Mouse (Mus musculus) heart, embryonic 11.5 days (tissue): ENCODE data around the gene Unc13b. TPM values are rescaled to one million over a fixed set of nuclear protein-coding genes. Genes with fewer than 3 reads are reported as not detected.

Source experiments
- ATAC-seq: fragments of 200-750 bp; cut with Nextera tagmentation; replicated peaks from 2 replicates; pipeline ENCODE4 v1.8.0; 2017; ENCODE audit warnings: moderate library complexity; ENCODE audit not compliant: insufficient number of reproducible peaks, low FRiP score, low TSS enrichment
- H3K27ac ChIP-seq: fragments of 300-500 bp; sonication (generic); 2 replicates; pipeline ENCODE4 v1.5.1; 2014; ENCODE audit warnings: mild to moderate bottlenecking, low read depth, low read length
- H3K27me3 ChIP-seq: fragments of 300-500 bp; sonication (generic); 2 replicates; pipeline ENCODE4 v1.6.1; 2014; ENCODE audit warnings: mild to moderate bottlenecking, low read length, mixed read lengths; ENCODE audit not compliant: control insufficient read depth, insufficient read depth
- H3K36me3 ChIP-seq: fragments of 300-500 bp; sonication (generic); 2 replicates; pipeline ENCODE4 v1.6.1; 2014; ENCODE audit warnings: mild to moderate bottlenecking, low read length, moderate library complexity, mixed read lengths; ENCODE audit not compliant: control insufficient read depth, insufficient read depth
- H3K4me1 ChIP-seq: fragments of 300-500 bp; sonication (generic); 2 replicates; pipeline ENCODE4 v1.6.1; 2014; ENCODE audit warnings: low read length; ENCODE audit not compliant: control insufficient read depth, insufficient read depth
- H3K4me2 ChIP-seq: fragments of 300-500 bp; sonication (generic); 2 replicates; pipeline ENCODE4 v1.6.1; 2014; ENCODE audit warnings: mild to moderate bottlenecking, moderate library complexity
- H3K4me3 ChIP-seq: fragments of 300-500 bp; sonication (generic); 2 replicates; pipeline ENCODE4 v1.5.1; 2014; ENCODE audit warnings: low read depth, low read length
- H3K9ac ChIP-seq: fragments of 300-500 bp; sonication (generic); 2 replicates; pipeline ENCODE4 v1.6.1; 2014; ENCODE audit warnings: mild to moderate bottlenecking, low read depth, low read length, moderate library complexity
- H3K9me3 ChIP-seq: fragments of 300-500 bp; sonication (generic); replicated peaks from 2 replicates; pipeline ENCODE4 v1.6.1; 2016; ENCODE audit warnings: low read length; ENCODE audit not compliant: control insufficient read depth
- WGBS: fragments of 180-500 bp; shearing (Covaris S2); extraction: QIAGEN DNeasy Blood & Tissue Kit; methylation state at CpG from one replicate; pipeline ENCODE4 v1.1.7; 2014; ENCODE audit not compliant: insufficient replicate concordance; 5-methylcytosine and 5-hydroxymethylcytosine counted together
- polyA plus RNA-seq: library from polyadenylated mRNA; unstranded; fragments of >200 nt; fragmentation: Nextera tagmentation; extraction: Ambion mirVana; gene quantifications from 2 replicates; pipeline ENCODE4 v1.2.1, GENCODE M21; 2014

The Unc13b gene
- polyA plus RNA-seq, 1 experiment from 2014 or later, result 9.3 TPM

DNA sequence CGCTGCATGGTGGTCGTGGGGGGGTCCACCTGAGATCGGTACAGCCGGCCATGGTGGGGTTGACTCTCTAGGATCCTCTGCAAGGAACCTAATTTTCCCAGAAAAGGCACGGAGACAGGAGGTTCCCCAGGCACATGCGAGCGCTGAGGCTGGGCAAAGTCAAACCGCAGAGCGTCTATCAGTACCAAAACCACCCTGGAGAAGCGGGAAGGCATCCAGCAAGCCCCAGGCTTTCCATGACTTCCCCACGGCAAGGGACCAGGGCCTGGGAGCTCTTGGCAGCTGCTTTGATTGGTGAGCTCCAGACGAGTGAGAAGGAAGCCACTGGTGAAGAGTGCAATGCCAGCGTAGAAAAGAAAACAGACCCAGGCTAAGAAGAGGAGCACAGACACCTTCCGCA, 34.1 kb upstream of the Unc13b start:
- H3K36me3 ChIP-seq, result peaks cover 35% of the 10 kb centered on the region
- no peaks in the 10 kb centered on the region for H3K9me3 ChIP-seq
- peak overlapping the region; percentile 80; the same call in 1 of the 2 replicates for H3K27ac ChIP-seq
- peak overlapping the region; percentile 55 for H3K4me3 ChIP-seq
- H3K27me3 ChIP-seq, result no peaks in the 10 kb centered on the region
- H3K4me2 ChIP-seq, result peak overlapping the region; percentile 86
- 76% methylated on average over 14 of the region's 14 CpGs for WGBS
- no peak for ATAC-seq
- H3K4me1 ChIP-seq, result peaks cover 5% of the 10 kb centered on the region
- H3K9ac ChIP-seq, result peak overlapping the region; percentile 70

GRCm38 (mm10) chr4:43025084-43025960, 33.4 kb upstream of the Unc13b start, which contains the start of gene Pigo:
Pigo (minus strand) TSS chr4:43025819.
- WGBS, result 7% methylated on average over 42 of the region's 42 CpGs
- Histone ChIP-seq H3K27me3 (no peaks in the 10 kb centered on the region), H3K9ac (peak within 1 kb of the TSS; percentile 70), H3K27ac (peak within 1 kb of the TSS; percentile 80), H3K4me2 (peak within 1 kb of the TSS; percentile 86), H3K36me3 (peaks cover 32% of the 10 kb centered on the region), H3K9me3 (no peaks in the 10 kb centered on the region), H3K4me3 (peak within 1 kb of the TSS; percentile 55), H3K4me1 (peaks cover 9% of the 10 kb centered on the region)
- ATAC-seq, result peak; percentile 80

GRCm38 (mm10) chr4:43029121-43029520, 29.6 kb upstream of the Unc13b start:
- Histone ChIP-seq H3K27me3 (no peaks in the 10 kb centered on the region), H3K36me3 (peaks cover 20% of the 10 kb centered on the region; the same call in 1 of the 2 replicates), H3K9ac (no peak overlapping the region), H3K4me2 (no peak overlapping the region), H3K4me3 (no peak overlapping the region), H3K27ac (no peak overlapping the region), H3K4me1 (peaks cover 14% of the 10 kb centered on the region), H3K9me3 (no peaks in the 10 kb centered on the region)
- ATAC-seq, result no peak
- WGBS, result 87% methylated on average over 7 of the region's 7 CpGs

DNA sequence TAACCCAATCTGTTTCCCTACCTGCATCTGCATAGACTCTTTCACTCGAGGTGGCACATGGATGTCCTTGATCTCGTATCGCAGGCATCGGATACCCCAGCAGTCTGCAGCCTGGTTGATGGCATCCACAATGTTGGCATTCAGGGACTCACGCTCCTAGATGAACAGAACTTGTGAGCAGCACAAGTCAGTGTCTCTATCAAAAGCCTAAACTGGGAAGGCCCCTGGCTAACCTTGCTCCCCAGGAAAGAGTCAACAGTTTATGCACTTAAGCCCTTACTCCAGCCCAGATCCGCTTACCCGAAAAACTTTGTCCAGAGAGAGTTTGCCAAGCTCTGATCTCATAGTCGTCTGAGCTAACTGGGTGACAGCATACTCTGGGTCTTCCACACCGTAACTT, 29.0 kb upstream of the Unc13b start:
- H3K4me1 ChIP-seq, result peaks cover 12% of the 10 kb centered on the region
- no peaks in the 10 kb centered on the region for H3K27me3 ChIP-seq
- 90% methylated on average over 9 of the region's 9 CpGs for WGBS
- no peak overlapping the region for H3K9ac ChIP-seq
- H3K27ac ChIP-seq, result no peak overlapping the region
- no peak overlapping the region for H3K4me3 ChIP-seq
- ATAC-seq, result no peak
- peaks cover 23% of the 10 kb centered on the region; the same call in 1 of the 2 replicates for H3K36me3 ChIP-seq
- H3K4me2 ChIP-seq, result 0 out of 2 replicates have a peak overlapping the region, but pooled peaks have one; percentile 80
- H3K9me3 ChIP-seq, result no peaks in the 10 kb centered on the region

DNA sequence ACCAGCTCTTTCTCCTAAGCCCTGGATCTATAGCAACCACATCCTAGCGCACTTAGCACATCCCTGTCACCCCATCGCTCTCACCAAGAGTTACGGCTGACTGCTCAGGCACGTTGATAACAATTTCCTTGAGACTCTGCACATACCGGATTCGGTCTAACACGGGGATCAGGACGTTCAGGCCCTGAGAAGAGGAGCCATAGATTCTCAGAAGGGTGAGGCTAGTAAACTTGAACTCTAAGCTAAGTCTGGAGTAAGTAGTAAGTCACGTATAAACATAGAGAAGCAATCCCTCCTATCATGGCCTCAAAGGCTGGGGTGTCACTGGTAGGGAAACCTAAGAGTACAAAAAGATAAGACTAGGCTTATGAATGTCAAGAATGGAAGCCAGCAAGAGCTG, 28.4 kb upstream of the Unc13b start:
- ATAC-seq, result no peak
- Histone ChIP-seq H3K9ac (peak overlapping the region; percentile 81), H3K27ac (peak overlapping the region; percentile 70; the same call in 1 of the 2 replicates), H3K27me3 (no peaks in the 10 kb centered on the region), H3K4me1 (peaks cover 9% of the 10 kb centered on the region; the same call in 1 of the 2 replicates), H3K36me3 (peaks cover 23% of the 10 kb centered on the region; the same call in 1 of the 2 replicates), H3K9me3 (no peaks in the 10 kb centered on the region), H3K4me3 (peak overlapping the region; percentile 68), H3K4me2 (peak overlapping the region; percentile 80)
- 61% methylated on average over 9 of the region's 9 CpGs for WGBS

GRCm38 (mm10) chr4:43030780-43031230, 27.9 kb upstream of the Unc13b start:
- H3K9me3 ChIP-seq, result no peaks in the 10 kb centered on the region
- H3K4me2 ChIP-seq, result peak overlapping the region; percentile 80
- H3K4me1 ChIP-seq, result peaks cover 9% of the 10 kb centered on the region; the same call in 1 of the 2 replicates
- peak overlapping the region; percentile 81 for H3K9ac ChIP-seq
- ATAC-seq, result peak; percentile 53
- H3K27me3 ChIP-seq, result no peaks in the 10 kb centered on the region
- under 1% methylated on average over 28 of the region's 28 CpGs for whole genome bisulfite sequencing
- peak overlapping the region; percentile 68 for H3K4me3 ChIP-seq
- peaks cover 24% of the 10 kb centered on the region; the same call in 1 of the 2 replicates for H3K36me3 ChIP-seq
- H3K27ac ChIP-seq, result peak overlapping the region; percentile 70

- no peaks in the 10 kb centered on the region for H3K27me3 ChIP-seq
- 2% methylated on average over 38 of the region's 38 CpGs for WGBS
- peaks cover 9% of the 10 kb centered on the region; the same call in 1 of the 2 replicates for H3K4me1 ChIP-seq
- H3K36me3 ChIP-seq, result peaks cover 29% of the 10 kb centered on the region; the same call in 1 of the 2 replicates
- peak within 1 kb of the TSS; percentile 81 for H3K9ac ChIP-seq
- peak; percentile 89 for ATAC-seq
- H3K4me2 ChIP-seq, result peak within 1 kb of the TSS; percentile 80
- no peaks in the 10 kb centered on the region for H3K9me3 ChIP-seq
- H3K27ac ChIP-seq, result peak within 1 kb of the TSS; percentile 70
- peak within 1 kb of the TSS; percentile 68 for H3K4me3 ChIP-seq
Measured at GRCm38 (mm10) chr4:43031237-43031995, 27.3 kb upstream of the Unc13b start, which contains the start of gene Stoml2. Stoml2 (minus strand) TSS chr4:43031710.

- no peak for ATAC-seq
- H3K4me3 ChIP-seq, result no peak overlapping the region
- H3K27ac ChIP-seq, result no peak overlapping the region
- no peak overlapping the region for H3K4me2 ChIP-seq
- no peak overlapping the region for H3K9ac ChIP-seq
- H3K36me3 ChIP-seq, result peaks cover 27% of the 10 kb centered on the region; the same call in 1 of the 2 replicates
- WGBS, result 90% methylated on average over 1 of the region's 1 CpGs
- H3K27me3 ChIP-seq, result no peaks in the 10 kb centered on the region
- H3K9me3 ChIP-seq, result no peaks in the 10 kb centered on the region
- H3K4me1 ChIP-seq, result peaks cover 9% of the 10 kb centered on the region; the same call in 1 of the 2 replicates
Measured at GRCm38 (mm10) chr4:43032501-43032900, 26.3 kb upstream of the Unc13b start.
